Mouse (Mus musculus) cerebral cortex, adult 2 months (tissue): ENCODE results near the gene Ubqln4.

Experiments used
- WGBS: fragments of 180-500 bp; shearing (Covaris S2); methylation state at CpG from one replicate; pipeline ENCODE4 v1.1.7; 2018; 5-methylcytosine and 5-hydroxymethylcytosine counted together

The Ubqln4 gene

GRCm38 (mm10) chr3:88526157-88527131 is 27.1 kb upstream of the Ubqln4 start:
- 30% methylated on average over 17 of the region's 17 CpGs for WGBS

- 60% methylated on average over 8 of the region's 8 CpGs for WGBS
These were observed 26.0 kb upstream of the Ubqln4 start for GRCm38 (mm10) chr3:88527565-88527964.

- WGBS, result 89% methylated on average over 11 of the region's 11 CpGs
These were observed 24.9 kb upstream of the Ubqln4 start for GRCm38 (mm10) chr3:88528646-88529045.

- WGBS, result 73% methylated on average over 7 of the region's 7 CpGs
These were observed 24.2 kb upstream of the Ubqln4 start for GRCm38 (mm10) chr3:88529204-88530000.

- WGBS, result 58% methylated on average over 11 of the region's 11 CpGs
These were observed 23.3 kb upstream of the Ubqln4 start for GRCm38 (mm10) chr3:88530082-88530864.

- under 1% methylated on average over 63 of the region's 63 CpGs for WGBS
These were observed 21.9 kb upstream of the Ubqln4 start for GRCm38 (mm10) chr3:88531348-88532298.

- under 1% methylated on average over 27 of the region's 31 CpGs for WGBS
These were observed 21.3 kb upstream of the Ubqln4 start, which contains the start of gene Mex3a for GRCm38 (mm10) chr3:88532299-88532674. Gene Mex3a (plus strand): TSS chr3:88532395.

- 3% methylated on average over 40 of the region's 40 CpGs for WGBS
These were observed 20.7 kb upstream of the Ubqln4 start for GRCm38 (mm10) chr3:88532689-88533511.

GRCm38 (mm10) chr3:88533706-88534105 is 19.9 kb upstream of the Ubqln4 start:
- 19% methylated on average over 5 of the region's 5 CpGs for WGBS

GRCm38 (mm10) chr3:88535005-88535404 is 18.6 kb upstream of the Ubqln4 start:
- 75% methylated on average over 3 of the region's 3 CpGs for WGBS

- 95% methylated on average over 4 of the region's 4 CpGs for WGBS
These were observed 18.0 kb upstream of the Ubqln4 start for GRCm38 (mm10) chr3:88535527-88535926.

- 10% methylated on average over 64 of the region's 64 CpGs for WGBS
These were observed 17.2 kb upstream of the Ubqln4 start for GRCm38 (mm10) chr3:88536103-88536930.

GRCm38 (mm10) chr3:88537146-88537545 is 16.4 kb upstream of the Ubqln4 start:
- 63% methylated on average over 6 of the region's 6 CpGs for WGBS

GRCm38 (mm10) chr3:88538271-88539145 is 15.1 kb upstream of the Ubqln4 start:
- 67% methylated on average over 9 of the region's 9 CpGs for WGBS

GRCm38 (mm10) chr3:88539397-88539796 is 14.2 kb upstream of the Ubqln4 start:
- 49% methylated on average over 3 of the region's 3 CpGs for WGBS

- WGBS, result 78% methylated on average over 5 of the region's 5 CpGs
These were observed 13.5 kb upstream of the Ubqln4 start for GRCm38 (mm10) chr3:88540085-88540484.

- WGBS, result 56% methylated on average over 7 of the region's 7 CpGs
These were observed 11.7 kb upstream of the Ubqln4 start for GRCm38 (mm10) chr3:88541622-88542401.
